Mouse (Mus musculus) left cerebral cortex, postnatal 25 days (tissue): ENCODE data around the gene Tiam1. TPM values are rescaled to one million over a fixed set of nuclear protein-coding genes. Genes with fewer than 3 reads are reported as not detected.
"Not testable (repeated sequence)": the region's sequence is repeated elsewhere in the genome, so short reads cannot be mapped to it uniquely, and the experiment has no call there.

ENCODE experiments used
- DNase-seq, 2 experiments: peaks; one replicate each; pipeline ENCODE4 v3.0.0; 2022; ENCODE audit warnings: low spot score in 2 of 2, mixed read lengths in 1 of 2
- intact Hi-C: fragments of 180-260 bp; cut with DNase I; formaldehyde crosslinking; loops from one replicate; pipeline ENCODE4 v1.15.1; 2025
- total RNA-seq, 2 experiments: library from RNA; stranded (reverse); gene quantifications; 2 replicates each; pipeline ENCODE4 v1.2.3; 2021

Gene Tiam1
- total RNA-seq, 2 experiments from 2014 or later = 108 to 118 TPM

GRCm38 (mm10) chr16:90073510-90073909 lies 70.1 kb downstream of the Tiam1 start:
- intact Hi-C loops = no loop called here
- no peak for DNase-seq

DNA sequence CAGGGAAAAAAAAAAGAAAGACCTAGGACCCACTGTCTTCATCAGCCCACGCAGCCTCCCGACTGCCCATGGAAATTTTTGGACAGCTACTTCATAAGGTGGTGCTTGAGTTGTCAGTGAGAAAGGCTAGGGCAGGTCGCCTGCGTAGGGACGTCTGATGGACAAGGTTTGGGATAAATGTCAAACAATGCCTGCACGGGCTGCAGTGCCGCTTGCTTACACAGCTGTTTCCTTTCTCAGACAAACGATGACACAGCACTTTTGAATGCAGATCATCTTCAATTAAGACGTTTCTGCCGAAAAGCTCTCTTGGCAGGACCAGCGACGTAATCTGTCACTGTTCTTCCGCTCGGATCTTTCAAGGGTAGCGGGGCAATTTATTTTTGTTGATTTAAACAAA lies 70.9 kb downstream of the Tiam1 start:
- intact Hi-C loops = no loop called here
- DNase-seq = peak in 1 of 2 experiments; percentile 41

DNA sequence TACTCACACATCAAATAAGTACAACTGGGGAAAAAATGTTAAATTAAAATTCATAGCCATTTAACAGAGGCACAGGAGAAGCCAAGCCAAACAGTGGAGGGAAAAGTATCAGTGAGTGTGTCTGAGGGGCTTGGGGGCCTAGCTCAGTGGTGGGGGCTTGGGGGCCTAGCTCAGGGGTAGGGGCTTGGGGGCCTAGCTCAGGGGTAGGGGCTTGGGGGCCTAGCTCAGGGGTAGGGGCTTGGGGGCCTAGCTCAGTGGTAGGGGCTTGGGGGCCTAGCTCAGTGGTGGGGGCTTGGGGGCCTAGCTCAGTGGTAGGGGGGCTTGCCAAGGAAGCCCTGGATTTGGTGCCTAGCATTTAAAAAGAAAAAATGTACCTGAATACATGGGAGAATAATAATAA lies 72.4 kb downstream of the Tiam1 start:
- intact Hi-C loops, DNase-seq: not testable (repeated sequence)

- DNase-seq = peak in 1 of 2 experiments; percentile 42
- intact Hi-C loops = no loop called here
Measured at GRCm38 (mm10) chr16:90070104-90070503, 73.5 kb downstream of the Tiam1 start.

- DNase-seq = no peak
- intact Hi-C loops = no loop called here
Measured at GRCm38 (mm10) chr16:90069197-90069596, 74.4 kb downstream of the Tiam1 start.

DNA sequence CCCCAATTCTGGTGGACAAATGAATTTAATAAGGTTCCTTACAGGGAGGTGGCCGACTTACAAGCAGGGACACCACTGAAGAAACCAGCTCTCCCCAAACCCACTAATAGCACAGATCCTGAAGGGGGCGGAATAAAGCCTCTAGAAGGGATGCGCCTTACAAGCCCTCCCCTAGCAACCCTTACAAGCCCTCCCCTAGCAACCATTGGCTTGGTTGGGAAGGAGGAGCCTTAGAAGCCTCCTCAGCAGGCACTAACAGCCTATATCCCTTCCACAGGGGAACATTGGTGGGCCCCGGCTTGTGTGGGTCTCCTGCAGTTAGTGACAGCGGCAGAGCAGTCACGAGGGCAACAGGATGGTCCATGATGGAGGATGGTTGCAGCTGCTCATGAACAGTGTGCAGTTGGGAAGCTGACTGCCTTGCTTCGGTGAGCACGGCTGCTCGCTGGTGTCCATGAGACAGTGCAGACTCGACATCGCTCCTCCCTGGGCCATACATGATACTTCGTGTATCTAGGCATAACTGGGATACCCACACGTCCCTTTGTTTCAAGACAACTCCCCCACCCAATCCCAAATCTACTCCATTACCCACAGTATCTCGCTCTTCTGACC lies 90.6 kb downstream of the Tiam1 start:
- intact Hi-C loops = no loop called here
- DNase-seq = peak in 1 of 2 experiments; percentile 56

GRCm38 (mm10) chr16:90052409-90052808 lies 91.2 kb downstream of the Tiam1 start:
- DNase-seq = peak in 1 of 2 experiments; percentile 80
- intact Hi-C loops = no loop called here

GRCm38 (mm10) chr16:90051051-90051450 lies 92.5 kb downstream of the Tiam1 start:
- intact Hi-C loops = no loop called here
- no peak for DNase-seq

- intact Hi-C loops = no loop called here
- no peak for DNase-seq
Measured at GRCm38 (mm10) chr16:90047841-90048240, 95.7 kb downstream of the Tiam1 start.

- intact Hi-C loops = no loop called here
- no peak for DNase-seq
Measured at GRCm38 (mm10) chr16:90046494-90047158, 96.9 kb downstream of the Tiam1 start.

DNA sequence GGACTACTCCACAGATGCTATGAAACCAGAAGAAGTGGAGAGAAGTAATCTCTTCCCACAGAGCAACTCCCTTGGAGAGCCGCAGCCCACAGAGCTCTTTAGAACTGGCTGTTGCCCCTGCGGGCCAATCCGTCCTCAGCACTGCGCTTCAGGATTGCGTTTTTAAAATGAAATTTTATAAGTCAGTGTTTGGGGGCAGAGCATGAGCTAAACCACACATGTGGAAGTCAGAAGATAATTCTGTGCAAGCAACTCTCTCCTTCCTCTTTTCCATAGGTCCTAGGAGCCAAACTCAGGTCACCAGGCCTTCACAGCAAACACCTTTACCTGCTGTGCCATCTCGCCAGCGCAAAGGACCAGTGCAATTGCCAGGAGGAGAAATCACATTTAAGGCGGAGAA lies 98.0 kb downstream of the Tiam1 start:
- DNase-seq = no peak
- intact Hi-C loops = loop anchor here (2.0 kb wide), 1 partner anchor 85 kb away; no protein-coding TSS in a partner anchor

GRCm38 (mm10) chr16:90044004-90044754 lies 99.4 kb downstream of the Tiam1 start:
- intact Hi-C loops = loop anchor here (2.0 kb wide), 1 partner anchor 83 kb away; no protein-coding TSS in a partner anchor
- DNase-seq = no peak

- peak; percentile 49 to 50 for DNase-seq
- intact Hi-C loops = no loop called here
Measured at GRCm38 (mm10) chr16:90042874-90043273, 100.7 kb downstream of the Tiam1 start.

DNA sequence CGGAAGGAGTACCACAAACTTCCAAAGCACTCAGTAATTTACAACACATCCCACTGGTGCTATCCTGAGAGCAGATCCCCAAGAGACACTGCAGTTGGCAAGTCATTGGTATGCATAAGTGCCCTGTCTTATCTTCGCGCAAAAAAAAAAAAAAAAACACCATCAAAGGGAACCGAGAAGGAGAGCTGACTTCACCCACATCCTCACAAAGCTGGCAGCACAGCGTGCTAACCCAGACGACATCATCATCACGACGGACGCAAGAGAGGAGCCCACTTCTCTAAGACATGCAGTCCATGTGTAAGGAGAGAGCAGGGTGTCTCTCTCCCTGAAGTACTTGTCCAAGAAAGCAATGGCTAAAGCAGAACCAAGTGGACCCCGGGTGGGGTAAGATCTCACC lies 101.2 kb downstream of the Tiam1 start:
- DNase-seq = no peak
- intact Hi-C loops = no loop called here

DNA sequence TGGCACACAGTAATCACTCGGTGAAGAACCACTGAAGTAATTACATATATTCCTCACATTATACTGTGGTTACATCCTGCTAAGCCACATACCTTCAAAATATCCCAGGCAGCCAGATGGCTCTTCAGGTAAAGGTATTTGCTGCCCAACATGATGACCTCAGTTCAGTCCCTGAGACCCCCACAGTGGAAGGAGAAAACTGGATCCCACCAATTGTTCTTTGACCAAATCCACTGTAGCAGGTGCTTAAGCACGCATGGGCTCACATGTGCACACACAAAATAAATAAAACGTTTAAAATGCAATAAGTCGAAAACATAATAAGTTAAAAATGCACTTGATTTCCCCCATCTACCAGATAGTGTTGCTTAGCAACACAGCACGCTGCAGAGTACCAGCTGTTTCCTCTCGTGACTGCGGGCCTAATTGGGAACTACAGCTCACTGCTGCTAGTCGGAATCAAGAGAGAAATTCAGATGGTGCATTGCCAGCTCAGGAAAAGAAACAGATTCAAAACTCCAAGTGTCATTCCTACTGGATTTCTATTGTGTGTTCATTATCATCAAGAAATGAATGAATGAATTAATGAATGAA lies 102.7 kb downstream of the Tiam1 start:
- intact Hi-C loops = no loop called here

GRCm38 (mm10) chr16:90035595-90036110 lies 107.9 kb downstream of the Tiam1 start:
- intact Hi-C loops = no loop called here
- no peak for DNase-seq

More for the DNA sequence above, 102.7 kb downstream of the Tiam1 start:
- DNase-seq = peak; percentile 74 to 83

DNA sequence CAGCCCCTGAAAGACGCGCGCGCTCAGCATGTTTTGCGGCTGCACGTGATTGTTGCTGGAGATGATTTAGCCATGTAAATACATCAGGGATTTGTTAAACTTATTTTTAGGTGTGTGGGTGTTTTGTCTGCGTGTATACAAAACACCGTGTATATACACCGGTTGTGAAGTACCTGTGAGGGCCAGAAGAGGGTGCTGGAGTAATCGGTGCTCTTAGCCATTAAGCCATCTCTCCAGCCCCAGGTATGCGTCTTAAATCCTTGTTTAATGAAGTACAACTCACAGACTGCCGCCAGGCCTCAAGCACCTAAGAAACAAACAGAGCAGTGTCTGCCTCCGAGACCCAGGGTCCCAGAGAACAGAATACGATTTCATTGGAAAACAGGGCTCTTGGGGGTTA lies 113.2 kb downstream of the Tiam1 start:
- intact Hi-C loops = no loop called here
- DNase-seq = no peak

GRCm38 (mm10) chr16:90027886-90028285 lies 115.7 kb downstream of the Tiam1 start:
- intact Hi-C loops = no loop called here
- DNase-seq = no peak

- intact Hi-C loops = no loop called here
Measured at GRCm38 (mm10) chr16:90025526-90026172, 117.9 kb downstream of the Tiam1 start.

DNA sequence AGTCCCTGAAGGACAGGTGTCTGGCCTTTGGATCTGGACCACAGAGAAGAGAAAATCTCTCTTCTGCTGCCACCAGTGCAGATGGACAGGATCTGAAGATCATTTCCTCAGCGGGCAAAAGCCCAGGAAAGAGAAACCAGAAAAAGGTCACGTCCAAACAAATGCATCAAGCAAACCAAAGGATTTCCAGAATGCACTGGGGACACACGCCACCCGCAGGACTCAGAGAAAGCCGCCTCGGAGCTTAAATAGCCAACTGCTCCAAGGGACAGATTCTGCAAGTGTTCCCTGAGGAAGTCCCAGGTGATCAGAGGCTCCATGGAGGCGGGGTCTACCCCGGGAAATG lies 119.9 kb downstream of the Tiam1 start:
- intact Hi-C loops = no loop called here
- DNase-seq = no peak

More at GRCm38 (mm10) chr16:90025526-90026172, 117.9 kb downstream of the Tiam1 start:
- DNase-seq = no peak
